Mouse (Mus musculus): ENCODE results near the gene Polr2c.
A peak's percentile ranks its signal among the peaks of the same experiment; 100 is the strongest.
"Not testable (repeated sequence)": the region's sequence is repeated elsewhere in the genome, so short reads cannot be mapped to it uniquely, and the experiment has no call there.

Gene Polr2c

DNA sequence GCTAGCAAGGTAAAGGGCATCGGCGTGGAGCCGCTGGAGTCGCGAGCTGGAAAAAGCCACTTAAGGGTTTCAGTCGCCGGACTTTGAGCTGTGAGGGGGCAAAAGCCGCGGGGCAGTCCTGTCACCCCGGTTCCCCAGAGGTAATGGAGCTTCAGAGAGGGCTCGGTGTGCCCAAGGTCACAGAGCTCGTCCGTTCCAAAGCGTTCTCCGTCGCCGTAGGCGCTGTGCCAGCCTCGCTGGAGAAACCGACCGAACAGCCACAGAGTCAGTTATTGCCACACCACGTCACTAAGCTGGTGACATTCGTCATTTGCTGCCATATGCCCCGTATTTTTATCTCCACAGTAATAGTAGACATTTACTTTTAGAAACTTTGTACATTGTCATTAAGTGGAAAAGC is 18.6 kb upstream of the Polr2c start:
- no peak for DNase-seq (ENCODE audit: inconsistent ontology term)

DNA sequence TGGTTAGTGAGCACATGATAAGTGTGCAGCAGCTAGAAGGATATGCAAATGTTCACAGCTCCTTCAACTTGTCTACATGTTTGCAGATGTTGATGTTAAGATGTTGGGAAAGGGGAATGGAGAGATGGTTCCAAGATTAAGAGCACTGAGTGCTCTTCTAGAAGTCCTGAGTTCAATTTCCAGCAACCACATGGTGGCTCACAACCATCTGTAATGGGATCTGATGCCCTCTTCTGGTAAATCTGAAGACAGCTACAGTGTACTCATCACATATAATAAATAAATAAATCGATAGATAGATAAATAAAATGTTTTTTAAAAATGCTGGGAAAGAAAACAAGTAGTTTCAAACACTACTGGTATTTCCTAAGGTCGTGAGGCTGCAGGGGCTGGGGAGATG is 16.1 kb upstream of the Polr2c start:
- DNase-seq (ENCODE audit: inconsistent ontology term) = no peak

DNA sequence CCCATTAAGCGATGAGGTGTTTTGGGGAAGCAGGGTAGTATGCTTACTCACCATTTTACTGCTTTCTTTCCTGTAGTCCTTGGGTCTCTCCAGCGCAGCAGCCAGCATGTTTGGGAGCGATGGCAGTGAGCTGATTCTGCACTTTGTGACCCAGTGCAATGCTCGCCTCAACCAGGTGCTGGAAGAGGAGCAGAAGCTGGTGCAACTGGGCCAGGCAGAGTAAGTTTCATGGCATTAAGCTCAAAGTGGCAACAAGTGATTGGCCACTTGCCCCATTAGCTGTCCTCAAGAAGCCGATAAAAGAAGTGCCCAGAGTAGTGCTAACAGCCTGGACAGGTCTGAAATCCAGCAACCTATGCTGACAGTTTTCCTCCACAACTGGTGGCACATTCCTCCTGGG is 7.2 kb upstream of the Polr2c start:
- DNase-seq (ENCODE audit: inconsistent ontology term) = no peak

DNA sequence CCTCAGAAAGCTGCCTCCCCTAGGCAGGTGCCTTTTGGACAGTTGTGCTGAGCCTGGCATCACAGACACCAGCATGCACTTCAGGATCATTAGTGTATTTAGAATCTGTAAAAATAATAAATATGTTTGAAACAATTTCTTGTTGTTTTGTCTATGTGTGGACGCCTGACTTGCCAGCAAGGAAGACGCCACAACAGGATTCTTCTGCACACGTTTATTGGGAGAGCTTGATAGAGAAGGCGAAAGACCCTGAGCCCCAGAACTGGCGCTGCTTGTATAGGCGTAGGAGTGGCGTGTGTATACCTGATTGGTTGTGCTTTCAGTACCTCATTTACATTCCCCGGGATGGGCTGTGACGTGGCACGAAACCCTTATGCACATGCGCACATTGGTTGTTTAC is 2.5 kb upstream of the Polr2c start:
- not testable (repeated sequence) for DNase-seq (ENCODE audit: inconsistent ontology term)

DNA sequence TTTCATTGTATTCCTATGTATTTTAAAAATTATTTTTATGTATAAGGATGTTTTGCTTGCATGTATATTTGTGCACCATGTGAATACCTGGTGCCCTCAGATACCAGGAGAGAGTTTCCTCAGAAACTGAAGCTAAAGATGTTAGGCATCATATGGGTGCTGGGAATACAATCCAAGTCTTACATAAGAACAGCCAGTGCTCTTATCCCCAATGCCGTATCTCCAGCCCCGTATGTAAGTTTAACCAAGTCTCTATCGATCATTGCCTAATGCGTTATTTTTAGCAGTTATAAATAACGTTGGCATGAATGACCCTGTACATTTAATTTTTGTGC is 272 bp upstream of the Polr2c start:
- DNase-seq (ENCODE audit: inconsistent ontology term) = no peak

DNA sequence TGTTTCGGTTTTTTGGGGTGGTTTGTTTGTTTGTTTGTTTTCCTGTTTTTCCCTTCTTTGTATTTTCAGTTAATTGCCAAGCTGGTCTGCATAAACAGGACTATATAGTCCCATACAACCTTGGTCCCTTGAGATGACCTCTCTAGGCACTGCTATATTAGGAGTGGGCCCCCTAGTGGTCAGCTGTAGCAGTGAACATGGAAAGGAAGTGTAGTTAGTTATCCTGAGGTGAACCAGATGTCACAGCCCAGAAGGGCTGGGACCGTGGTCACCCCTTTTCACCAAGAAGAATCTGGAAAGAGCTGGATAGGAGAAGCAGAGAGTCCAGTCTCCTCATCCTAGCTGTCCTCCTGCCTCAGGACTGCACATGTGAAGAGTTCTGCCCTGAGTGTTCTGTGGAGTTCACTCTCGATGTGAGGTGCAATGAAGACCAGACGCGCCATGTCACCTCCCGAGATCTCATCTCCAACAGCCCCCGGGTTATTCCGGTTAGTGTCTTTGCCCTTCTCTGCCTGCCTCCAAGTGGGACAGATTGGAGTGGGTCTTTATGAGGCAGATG is 4.2 kb downstream of the Polr2c start:
- no peak for DNase-seq (ENCODE audit: inconsistent ontology term)

DNA sequence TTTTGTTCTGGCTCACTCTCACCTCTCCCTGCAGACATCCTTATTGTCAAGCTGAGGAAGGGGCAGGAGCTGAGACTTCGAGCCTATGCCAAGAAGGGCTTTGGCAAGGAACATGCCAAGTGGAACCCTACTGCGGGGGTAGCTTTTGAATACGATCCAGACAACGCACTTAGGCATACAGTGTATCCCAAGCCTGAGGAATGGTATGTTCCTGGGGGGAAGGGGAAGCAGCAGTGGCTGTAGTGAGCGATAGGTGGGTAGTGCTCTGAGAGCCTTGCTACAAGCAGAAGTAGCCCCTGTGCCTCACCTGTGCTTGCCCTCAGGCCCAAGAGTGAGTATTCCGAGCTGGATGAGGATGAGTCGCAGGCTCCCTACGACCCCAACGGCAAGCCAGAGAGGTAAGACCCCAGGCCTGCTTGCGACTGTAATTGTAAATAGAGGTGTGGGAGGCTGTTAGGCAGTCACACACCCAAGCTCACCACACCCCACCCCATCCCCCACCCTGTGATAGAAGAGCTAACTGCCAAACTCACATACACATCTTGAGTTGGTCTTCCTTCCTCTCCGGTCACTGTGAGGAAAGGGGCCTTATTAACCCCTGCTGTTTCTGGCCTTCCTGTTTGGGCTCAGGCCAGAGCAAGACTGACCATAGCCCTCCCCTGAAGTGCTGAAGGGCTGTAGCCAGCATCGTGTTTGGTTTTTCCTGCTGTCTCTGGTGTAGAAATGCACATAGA is 5.4 kb downstream of the Polr2c start:
- no peak for DNase-seq (ENCODE audit: inconsistent ontology term)

DNA sequence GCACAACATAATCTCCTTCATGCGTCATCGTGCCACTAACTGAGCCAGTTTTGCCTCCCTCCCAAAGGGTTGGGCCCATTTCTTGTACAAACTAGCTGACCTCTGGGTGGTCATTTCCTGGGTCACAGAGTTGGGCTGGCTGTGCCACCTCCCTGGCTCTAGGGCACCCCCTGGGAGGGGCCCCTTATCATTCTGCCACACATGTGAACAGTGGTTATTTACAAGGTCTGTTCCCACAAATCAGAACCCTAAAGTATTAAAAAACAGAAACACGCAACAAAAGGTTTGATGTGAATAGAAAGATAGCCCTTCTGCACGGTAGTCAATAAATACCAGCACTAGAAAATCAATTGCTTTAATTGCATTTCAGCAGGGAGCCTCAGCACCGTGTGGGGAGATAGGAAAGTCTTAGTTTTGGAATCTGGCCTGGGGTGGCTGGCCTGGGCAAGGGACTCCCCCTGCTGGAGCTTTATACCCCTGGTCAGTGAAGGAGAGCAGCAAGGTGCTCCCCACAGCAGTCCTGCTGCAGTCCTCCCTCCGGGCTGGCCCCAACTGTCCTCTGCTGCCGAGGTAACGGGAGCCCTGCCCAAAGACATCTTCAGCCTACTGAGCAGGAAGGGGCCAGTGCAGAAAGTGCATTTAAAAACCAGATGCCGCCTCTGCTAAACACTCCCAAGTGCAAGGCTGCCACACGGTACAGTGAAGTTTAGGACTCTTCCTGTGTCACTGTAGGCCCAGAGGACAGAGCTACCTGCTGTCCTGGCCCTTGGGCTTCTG is 6.8 kb downstream of the Polr2c start:
- DNase-seq (ENCODE audit: inconsistent ontology term) = no peak

DNA sequence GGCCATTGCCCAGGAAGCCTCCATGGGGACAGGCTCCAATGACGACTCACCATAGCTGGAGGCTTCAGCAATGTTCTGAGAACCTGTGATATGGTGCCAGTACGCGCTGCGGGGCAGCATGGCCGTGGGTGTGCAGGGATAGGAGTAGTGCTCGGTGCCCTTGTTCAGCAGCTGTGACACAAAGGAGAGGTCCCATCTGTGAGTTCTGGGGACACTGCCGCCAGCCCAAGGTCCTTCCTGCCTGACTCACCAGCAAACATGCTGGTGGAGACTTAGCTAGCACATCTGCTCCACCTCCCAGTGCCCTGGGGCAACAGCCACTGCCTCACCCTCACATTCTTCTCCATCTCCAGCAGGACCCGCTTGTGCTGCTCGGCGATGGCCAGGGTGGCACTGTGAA is 8.0 kb downstream of the Polr2c start:
- peak; percentile 19 for DNase-seq (ENCODE audit: inconsistent ontology term)

DNA sequence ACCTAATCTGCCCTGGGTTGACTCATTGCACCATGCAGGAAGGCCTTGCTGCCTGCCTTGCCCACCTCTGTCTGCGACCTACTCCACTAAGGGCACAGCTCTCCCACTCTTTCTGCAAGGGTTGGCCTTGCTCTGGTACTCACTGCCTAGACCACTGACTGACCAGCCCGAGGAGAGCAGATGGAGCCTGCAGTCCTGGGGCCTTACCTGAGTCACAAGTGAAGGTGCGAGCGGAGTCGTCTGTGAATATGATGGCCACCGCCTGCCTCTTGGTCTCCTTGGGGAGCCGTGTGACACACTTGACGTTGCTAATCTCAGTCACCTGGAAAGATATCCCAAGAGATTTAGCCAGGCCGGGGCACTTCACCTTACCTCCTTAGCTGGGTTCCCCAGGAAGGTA is 9.7 kb downstream of the Polr2c start:
- no peak for DNase-seq (ENCODE audit: inconsistent ontology term)

DNA sequence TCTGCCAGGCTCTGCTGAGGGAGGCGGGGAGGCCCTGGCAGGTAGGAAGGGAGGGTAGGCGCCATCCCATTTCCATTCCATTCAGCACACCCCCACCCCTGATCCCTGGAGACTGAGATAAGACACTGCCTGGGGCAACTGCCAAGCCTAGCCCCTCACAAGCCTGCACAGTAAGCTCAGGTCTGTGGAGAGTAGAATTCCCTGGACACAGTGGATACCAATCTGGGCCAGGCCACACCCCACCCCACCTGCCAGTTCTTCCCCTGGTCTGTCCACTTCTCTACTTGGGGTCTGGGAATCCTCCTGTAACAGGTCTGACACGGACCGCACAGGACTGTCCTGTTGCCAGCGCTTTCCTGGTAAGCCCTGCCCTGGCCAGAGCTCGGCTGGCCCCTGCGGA is 11.9 kb downstream of the Polr2c start:
- no peak for DNase-seq (ENCODE audit: inconsistent ontology term)

DNA sequence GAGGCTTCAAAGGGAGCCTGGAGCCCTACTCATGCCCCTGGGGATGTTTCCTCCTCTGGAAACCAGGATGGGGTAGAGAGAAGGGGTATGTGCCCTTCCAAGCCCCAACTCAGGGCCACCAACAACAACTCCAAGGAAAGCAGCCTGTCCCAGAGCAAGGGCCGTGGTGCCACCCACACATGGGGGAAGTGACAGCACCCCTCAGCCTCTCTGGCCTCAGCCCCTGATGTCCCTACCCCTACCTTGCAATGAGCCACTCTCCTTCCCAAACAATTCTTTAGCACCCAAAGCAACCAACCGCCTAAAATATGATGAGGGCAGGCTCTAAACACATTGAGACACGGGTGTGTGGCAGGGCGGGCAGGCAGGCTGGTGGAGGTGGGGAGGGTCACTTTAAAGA is 12.8 kb downstream of the Polr2c start:
- no peak for DNase-seq (ENCODE audit: inconsistent ontology term)

DNA sequence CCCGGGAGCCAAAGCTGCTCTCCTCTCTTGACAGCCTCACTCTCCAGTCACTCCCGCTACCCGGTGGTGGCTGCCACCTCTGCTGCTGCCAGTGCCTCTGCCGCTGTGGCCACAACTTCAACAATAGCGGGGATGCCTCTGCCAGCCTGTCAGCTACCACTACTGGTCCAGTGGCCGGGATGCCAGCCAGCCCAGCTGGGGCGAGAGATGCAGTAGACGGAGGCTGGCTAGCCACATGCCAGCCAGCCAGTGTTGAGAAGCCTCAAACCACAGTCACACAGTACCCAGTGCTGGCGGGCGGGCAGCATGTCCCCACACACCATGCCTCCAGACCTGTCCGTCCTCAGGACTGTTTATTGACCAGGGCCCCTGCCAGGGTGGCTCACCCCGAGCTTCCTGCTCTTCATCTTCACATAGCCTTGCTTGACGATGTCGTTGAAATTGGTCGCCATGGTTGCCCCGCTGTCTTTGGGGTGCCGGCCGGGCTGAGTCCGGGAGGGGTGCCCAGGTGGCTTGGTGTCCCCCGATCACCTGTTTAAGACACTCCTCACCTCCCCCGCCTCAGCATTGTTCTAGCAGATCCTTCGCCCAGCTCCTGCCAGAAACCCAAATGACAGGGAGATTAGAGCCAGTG is 13.3 kb downstream of the Polr2c start:
- peak; percentile 92 for DNase-seq (ENCODE audit: inconsistent ontology term)

DNA sequence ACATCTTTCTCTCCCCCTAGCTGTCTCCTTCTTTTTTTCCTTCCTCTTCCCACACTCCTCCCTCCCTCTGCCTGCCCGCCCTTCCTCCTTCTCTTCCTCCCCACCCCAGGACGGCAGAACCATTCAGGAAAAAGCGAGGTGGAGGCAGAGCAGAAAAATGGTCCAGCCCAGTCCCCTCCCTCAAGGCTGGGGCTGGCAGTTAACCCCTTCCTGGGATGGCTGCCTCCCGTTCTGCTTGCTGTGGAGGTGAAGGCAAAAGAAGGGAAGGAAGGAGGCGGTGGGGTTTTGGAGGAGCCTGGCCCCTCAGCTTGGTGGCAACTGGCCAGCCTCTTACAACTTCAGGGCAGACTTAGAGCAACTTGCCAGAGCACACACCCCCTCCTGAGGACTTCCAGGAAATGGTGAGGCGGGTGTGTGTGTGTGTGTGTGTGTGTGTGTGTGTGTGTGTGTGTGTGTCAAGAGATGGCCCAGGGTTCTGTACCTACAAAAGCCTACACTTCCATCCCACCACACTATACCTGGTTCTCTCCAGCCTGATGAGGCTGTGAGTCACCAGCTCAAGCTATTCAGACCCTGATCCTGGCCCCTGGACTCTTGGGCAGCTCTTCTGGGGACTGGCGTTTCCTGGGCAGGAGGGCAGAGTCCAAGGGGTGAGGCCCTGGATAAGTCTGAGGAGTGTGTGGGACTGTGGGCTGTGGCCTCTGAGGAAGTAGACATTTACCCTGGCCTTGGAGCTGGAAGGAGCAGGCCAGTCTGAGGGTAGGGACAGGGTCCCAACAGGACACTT is 14.1 kb downstream of the Polr2c start:
- peak; percentile 89 for DNase-seq (ENCODE audit: inconsistent ontology term)

DNA sequence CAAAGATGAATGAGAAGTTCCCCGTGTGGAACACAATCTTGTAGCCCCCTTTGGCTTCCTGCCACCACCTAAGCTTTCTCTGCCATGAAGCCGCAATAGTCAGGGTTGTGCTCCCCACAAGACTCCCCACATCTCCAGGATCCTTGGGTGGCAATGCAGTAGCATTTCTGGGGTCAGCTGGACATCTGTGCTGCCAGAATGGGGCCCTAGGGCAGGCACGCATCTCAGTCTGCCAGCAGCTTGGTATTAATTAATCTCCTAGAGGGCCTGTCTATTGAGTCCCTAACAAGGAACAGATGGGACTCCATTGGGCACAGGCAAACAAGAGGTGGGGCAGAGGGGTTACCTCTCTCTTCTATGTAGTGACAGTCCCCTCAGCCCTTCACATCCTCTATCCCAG is 14.9 kb downstream of the Polr2c start:
- DNase-seq (ENCODE audit: inconsistent ontology term) = no peak

DNA sequence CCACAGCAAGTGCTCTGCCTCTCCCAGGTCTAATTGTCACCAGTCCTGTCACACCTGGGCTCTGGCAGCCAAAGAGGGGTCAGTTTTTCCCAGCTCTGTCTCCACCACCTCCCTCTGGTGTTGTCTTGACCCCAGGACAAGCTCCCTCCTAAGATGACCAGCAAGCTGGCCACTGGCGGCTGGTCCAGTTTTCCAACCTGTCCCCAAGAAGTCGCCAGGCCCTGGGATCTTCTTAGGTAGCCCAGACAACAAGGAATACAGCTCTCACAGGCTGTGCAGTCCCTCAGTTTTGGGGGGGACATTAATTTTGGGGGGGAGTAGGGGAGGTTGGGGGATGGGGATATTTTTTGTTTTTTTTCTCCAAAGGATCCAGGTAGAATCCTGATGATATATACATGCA is 15.3 kb downstream of the Polr2c start:
- no peak for DNase-seq (ENCODE audit: inconsistent ontology term)

DNA sequence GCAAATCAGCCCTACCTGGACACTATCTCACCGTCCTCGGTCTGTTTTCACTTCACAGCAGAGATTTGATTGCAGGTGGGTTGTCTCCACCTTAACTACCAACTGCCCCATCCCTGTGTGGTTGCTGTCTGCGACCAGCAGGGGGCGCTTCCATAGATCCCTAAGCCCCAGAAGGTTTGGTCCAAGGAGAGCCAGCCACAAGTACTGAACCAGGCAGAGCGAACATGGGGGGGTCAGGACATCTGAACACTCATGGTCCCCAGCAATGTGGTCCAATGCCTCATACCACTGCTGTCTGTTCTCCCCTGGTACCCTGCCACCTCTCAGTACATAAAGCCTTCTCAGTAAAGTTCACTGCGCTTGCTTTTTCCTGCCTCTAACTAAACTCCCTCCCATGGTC is 17.1 kb downstream of the Polr2c start:
- DNase-seq (ENCODE audit: inconsistent ontology term) = peak; percentile 56

DNA sequence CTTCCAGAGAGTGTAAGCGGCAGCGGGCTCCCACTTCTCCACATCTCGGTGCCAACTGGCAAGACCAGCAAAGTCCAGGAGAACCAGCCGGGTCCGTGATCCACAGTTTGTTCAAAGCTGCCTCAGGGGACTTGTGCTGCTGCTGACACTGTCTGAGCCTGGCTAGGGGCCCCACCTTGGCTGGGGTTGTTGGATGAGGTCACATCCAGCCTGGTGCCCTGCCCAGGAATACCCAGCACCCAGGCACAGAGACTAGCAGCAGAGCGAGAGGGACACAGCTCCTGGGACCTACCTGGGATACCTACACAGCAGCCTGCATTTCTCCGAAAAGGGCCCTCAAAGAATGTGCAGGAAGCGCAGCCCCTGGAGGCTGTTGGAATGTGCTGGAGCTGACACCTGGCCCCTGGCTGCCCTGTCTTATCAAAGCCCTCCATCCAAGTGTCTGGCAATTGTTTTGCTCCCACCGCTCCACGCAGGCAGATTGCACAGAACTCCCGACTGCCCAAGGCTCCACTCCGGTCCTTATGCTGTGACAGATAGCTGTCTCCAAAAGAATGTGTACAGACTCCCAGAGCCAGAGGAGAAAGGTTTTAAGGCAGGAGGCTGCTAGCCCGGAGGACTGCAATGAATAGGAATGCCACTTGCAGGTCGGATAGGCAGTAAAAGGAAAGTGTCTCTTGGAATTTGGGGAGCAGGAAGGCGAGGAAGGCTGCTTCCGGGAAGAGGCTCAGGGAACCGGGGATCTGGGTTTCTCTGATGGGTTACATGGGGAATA is 18.0 kb downstream of the Polr2c start:
- DNase-seq (ENCODE audit: inconsistent ontology term) = peak; percentile 63

DNA sequence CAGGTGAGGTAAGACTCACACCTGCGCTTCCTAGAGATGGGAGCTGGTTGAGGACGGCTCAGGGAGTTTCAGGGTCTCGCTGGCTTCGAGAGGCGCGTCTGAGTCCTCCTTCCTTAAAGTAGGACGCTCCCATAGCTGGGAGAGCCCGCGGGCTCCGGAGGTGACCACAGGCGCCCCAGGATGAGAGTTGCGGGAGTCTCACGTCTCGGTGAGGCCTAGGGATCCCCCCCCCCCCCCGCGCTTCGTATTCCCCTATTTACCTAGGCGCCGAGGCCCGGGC is 18.6 kb downstream of the Polr2c start:
- no peak for DNase-seq (ENCODE audit: inconsistent ontology term)

DNA sequence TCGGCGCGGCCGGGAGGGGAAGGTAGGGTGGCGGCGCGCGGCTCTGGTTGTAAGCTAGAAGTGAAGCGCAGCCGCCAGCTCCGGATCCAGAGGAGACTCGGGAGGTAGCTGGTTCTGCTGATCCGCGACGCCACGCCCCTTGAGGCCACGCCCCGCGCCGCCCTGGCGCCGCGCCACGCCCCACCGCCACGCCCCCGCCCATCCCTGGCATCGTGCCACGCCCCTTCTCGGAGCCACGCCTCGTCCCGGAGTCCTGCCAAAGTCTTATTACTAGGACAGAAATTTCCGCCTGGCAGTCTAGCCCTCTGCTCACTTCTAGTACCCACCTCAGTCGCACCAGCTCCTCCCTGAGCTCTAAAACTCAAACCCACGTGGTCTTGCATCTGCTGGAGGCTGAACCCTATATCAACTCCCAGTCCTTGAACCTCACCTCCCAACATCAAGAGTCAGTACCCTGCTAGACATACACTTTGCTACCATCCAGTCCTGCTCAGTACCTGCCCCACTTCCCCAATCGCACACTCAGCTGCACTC is 19.0 kb downstream of the Polr2c start, which contains the start of gene Dok4:
TSS of gene Dok4 (minus strand) at position 134 of the 534 bp plus-strand sequence.
- DNase-seq (ENCODE audit: inconsistent ontology term) = peak; percentile 93

DNA sequence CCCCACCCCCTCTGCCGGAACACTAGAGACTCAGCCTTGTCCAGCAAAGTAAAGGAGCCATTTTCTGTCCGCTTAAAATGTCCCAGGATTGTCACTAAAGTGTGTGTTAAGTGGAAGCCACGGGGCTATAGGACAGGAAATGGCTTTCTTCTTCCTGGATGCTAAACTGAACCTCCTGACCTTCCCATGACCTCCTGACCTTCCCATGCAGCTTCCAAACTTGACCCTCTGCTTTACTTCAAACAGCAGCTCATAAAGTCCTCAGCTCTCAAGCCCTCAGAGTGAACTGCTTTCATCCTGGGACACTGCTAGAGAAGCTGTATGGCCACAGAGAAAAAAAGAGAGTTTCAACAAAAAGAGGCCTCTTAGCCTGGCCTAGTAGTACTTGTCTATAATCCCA is 19.6 kb downstream of the Polr2c start:
- DNase-seq (ENCODE audit: inconsistent ontology term) = no peak
